19 mouse cellular contexts compared by ENCODE assay signal in the genomic region with DNA sequence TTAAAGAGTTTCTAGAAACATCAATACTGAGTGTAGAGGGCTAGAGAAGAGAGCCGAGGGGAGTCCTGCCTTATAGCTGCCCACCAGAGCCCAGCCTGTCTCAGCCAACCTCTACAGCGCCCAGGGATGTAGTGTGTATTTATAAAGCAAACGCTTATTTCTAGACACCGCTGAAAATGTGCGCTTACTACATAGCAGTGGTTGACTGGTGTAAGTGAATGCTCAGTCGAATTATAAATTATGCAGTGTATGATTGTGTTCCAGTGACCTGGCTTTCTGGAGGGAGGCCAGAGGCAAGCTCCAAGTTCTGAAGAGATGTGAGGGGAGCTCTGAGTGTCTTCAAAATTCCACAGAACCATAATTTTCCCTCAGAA.
"Had no signal": no experiment of that assay in that cellular context is flagged by ENCODE, and none has a peak within 500 bp of the region (broad histone marks: within the 10 kb centered on the region; RNA-seq: fewer than 3 reads in every experiment).

No protein-coding gene starts in this region.

- H3K9ac ChIP-seq: limb, embryonic 12.5 days; limb, embryonic 15.5 days; liver, embryonic 14.5 days; liver, postnatal 0 days had no signal

- H3K36me3 ChIP-seq: limb, embryonic 12.5 days; limb, embryonic 15.5 days had no signal

- H3K4me1 ChIP-seq: limb, embryonic 15.5 days; megakaryocyte, embryonic 14.5 days had no signal

- H3K27me3 ChIP-seq: limb, embryonic 15.5 days; megakaryocyte, embryonic 14.5 days had no signal

- ATAC-seq: intestine, embryonic 16.5 days; liver, postnatal 0 days had no signal

- H3K4me2 ChIP-seq: limb, embryonic 12.5 days; limb, embryonic 15.5 days; liver, embryonic 11.5 days; midbrain, embryonic 11.5 days had no signal

- H3K27ac ChIP-seq: limb, embryonic 12.5 days; limb, embryonic 15.5 days; liver, embryonic 14.5 days had no signal

- H3K4me3 ChIP-seq: limb, embryonic 12.5 days; limb, embryonic 15.5 days; megakaryocyte, embryonic 14.5 days had no signal

- H3K9me3 ChIP-seq: limb, embryonic 12.5 days; limb, embryonic 15.5 days had no signal

- DNase-seq: kidney, adult 18-20 months; kidney, adult 9 months; kidney, postnatal 14 days; kidney, postnatal 4 days; left cerebral cortex, postnatal 4 days; liver, postnatal 0 days; midbrain, embryonic 14.5 days; right cerebral cortex, adult 18-20 months; right cerebral cortex, postnatal 14 days; right cerebral cortex, postnatal 4 days; thymus, adult 18-20 months; thymus, postnatal 36 days had no signal
